Mouse (Mus musculus): ENCODE data around the gene Carns1. TPM values are rescaled to one million over a fixed set of nuclear protein-coding genes. Genes with fewer than 3 reads are reported as not detected.
A peak's percentile ranks its signal among the peaks of the same experiment; 100 is the strongest.

Carns1 gene
- polyA plus RNA-seq, 1 experiment from 2014 or later = 3.1 TPM

GRCm38 (mm10) chr19:4217140-4217539 is 41.9 kb upstream of the Carns1 start:
- Histone ChIP-seq H3K9ac (ENCODE audit: low read length) (no peak overlapping the region), H3K36me3 (ENCODE audit: control insufficient read depth, insufficient read depth, low read length) (peaks cover 4% of the 10 kb centered on the region), H3K4me2 (ENCODE audit: low read length) (peak overlapping the region; percentile 81), H3K27me3 (replicated peaks; ENCODE audit: control insufficient read depth, insufficient read depth, low read length) (no peaks in the 10 kb centered on the region), H3K27ac (ENCODE audit: low read depth) (peak overlapping the region; percentile 94), H3K4me1 (replicated peaks; ENCODE audit: control insufficient read depth, insufficient read depth, low read length) (peaks cover 80% of the 10 kb centered on the region), H3K4me3 (ENCODE audit: low read depth, low read length) (no peak overlapping the region; the same call in 1 of the 2 replicates), H3K9me3 (ENCODE audit: control insufficient read depth, low read length) (no peaks in the 10 kb centered on the region)
- WGBS = 4% methylated on average over 5 of the region's 5 CpGs
- no peak for DNase-seq (ENCODE audit: low spot score)
- ATAC-seq (replicated peaks; ENCODE audit: low FRiP score, low TSS enrichment, low read depth) = no peak

- peak overlapping the region; percentile 84 for H3K4me3 ChIP-seq (ENCODE audit: low read depth, low read length)
- no peaks in the 10 kb centered on the region for H3K9me3 ChIP-seq (ENCODE audit: control insufficient read depth, low read length)
- peak overlapping the region; percentile 94 for H3K27ac ChIP-seq (ENCODE audit: low read depth)
- no peak overlapping the region for H3K9ac ChIP-seq (ENCODE audit: low read length)
- H3K4me1 ChIP-seq (replicated peaks; ENCODE audit: control insufficient read depth, insufficient read depth, low read length) = peaks cover 71% of the 10 kb centered on the region
- no peaks in the 10 kb centered on the region for H3K36me3 ChIP-seq (ENCODE audit: control insufficient read depth, insufficient read depth, low read length)
- ATAC-seq (replicated peaks; ENCODE audit: low FRiP score, low TSS enrichment, low read depth) = no peak; the same call in 1 of the 2 replicates
- H3K27me3 ChIP-seq (replicated peaks; ENCODE audit: control insufficient read depth, insufficient read depth, low read length) = no peaks in the 10 kb centered on the region
- DNase-seq (ENCODE audit: low spot score) = no peak
- H3K4me2 ChIP-seq (ENCODE audit: low read length) = peak overlapping the region; percentile 81
- 14% methylated on average over 14 of the region's 14 CpGs for WGBS
Observed at GRCm38 (mm10) chr19:4216041-4216685, 40.9 kb upstream of the Carns1 start.

- Histone ChIP-seq H3K9me3 (ENCODE audit: control insufficient read depth, low read length) (no peaks in the 10 kb centered on the region), H3K4me1 (replicated peaks; ENCODE audit: control insufficient read depth, insufficient read depth, low read length) (peaks cover 64% of the 10 kb centered on the region), H3K4me2 (ENCODE audit: low read length) (peak overlapping the region; percentile 81), H3K4me3 (ENCODE audit: low read depth, low read length) (peak overlapping the region; percentile 84), H3K27me3 (replicated peaks; ENCODE audit: control insufficient read depth, insufficient read depth, low read length) (no peaks in the 10 kb centered on the region), H3K27ac (ENCODE audit: low read depth) (peak overlapping the region; percentile 94), H3K36me3 (ENCODE audit: control insufficient read depth, insufficient read depth, low read length) (no peaks in the 10 kb centered on the region), H3K9ac (ENCODE audit: low read length) (peak overlapping the region; percentile 97)
- ATAC-seq (replicated peaks; ENCODE audit: low FRiP score, low TSS enrichment, low read depth) (no peak), DNase-seq (ENCODE audit: low spot score) (no peak)
- 2% methylated on average over 20 of the region's 21 CpGs for WGBS
Observed at GRCm38 (mm10) chr19:4215451-4215840, 40.2 kb upstream of the Carns1 start.

GRCm38 (mm10) chr19:4214771-4215450 is 39.6 kb upstream of the Carns1 start:
- peak; percentile 8; the same call in 1 of the 2 replicates for ATAC-seq (replicated peaks; ENCODE audit: low FRiP score, low TSS enrichment, low read depth)
- WGBS = under 1% methylated on average over 60 of the region's 81 CpGs
- peak; percentile 79 for DNase-seq (ENCODE audit: low spot score)
- no peaks in the 10 kb centered on the region for H3K36me3 ChIP-seq (ENCODE audit: control insufficient read depth, insufficient read depth, low read length)
- H3K4me2 ChIP-seq (ENCODE audit: low read length) = peak overlapping the region; percentile 81
- no peaks in the 10 kb centered on the region for H3K27me3 ChIP-seq (replicated peaks; ENCODE audit: control insufficient read depth, insufficient read depth, low read length)
- peak overlapping the region; percentile 94 for H3K27ac ChIP-seq (ENCODE audit: low read depth)
- H3K9ac ChIP-seq (ENCODE audit: low read length) = peak overlapping the region; percentile 97
- peak overlapping the region; percentile 84 for H3K4me3 ChIP-seq (ENCODE audit: low read depth, low read length)
- peaks cover 59% of the 10 kb centered on the region for H3K4me1 ChIP-seq (replicated peaks; ENCODE audit: control insufficient read depth, insufficient read depth, low read length)
- H3K9me3 ChIP-seq (ENCODE audit: control insufficient read depth, low read length) = no peaks in the 10 kb centered on the region

GRCm38 (mm10) chr19:4214071-4214770 is 38.9 kb upstream of the Carns1 start, which contains the start of the genes Clcf1 and AC109138.7:
Gene Clcf1 (plus strand): TSS chr19:4214238.
Gene AC109138.7 (plus strand): TSS chr19:4214357.
- DNase-seq (ENCODE audit: low spot score) = peak; percentile 81
- WGBS = under 1% methylated on average over 48 of the region's 49 CpGs

GRCm38 (mm10) chr19:4213524-4213974 is 38.3 kb upstream of the Carns1 start:
- Histone ChIP-seq H3K4me2 (ENCODE audit: low read length) (peak overlapping the region; percentile 81), H3K4me1 (replicated peaks; ENCODE audit: control insufficient read depth, insufficient read depth, low read length) (peaks cover 48% of the 10 kb centered on the region), H3K27me3 (replicated peaks; ENCODE audit: control insufficient read depth, insufficient read depth, low read length) (no peaks in the 10 kb centered on the region), H3K9ac (ENCODE audit: low read length) (peak overlapping the region; percentile 97), H3K27ac (ENCODE audit: low read depth) (peak overlapping the region; percentile 94; the same call in 1 of the 2 replicates), H3K4me3 (ENCODE audit: low read depth, low read length) (peak overlapping the region; percentile 84), H3K9me3 (ENCODE audit: control insufficient read depth, low read length) (no peaks in the 10 kb centered on the region), H3K36me3 (ENCODE audit: control insufficient read depth, insufficient read depth, low read length) (no peaks in the 10 kb centered on the region)
- ATAC-seq (replicated peaks; ENCODE audit: low FRiP score, low TSS enrichment, low read depth) (peak; percentile 44; the same call in 1 of the 2 replicates), DNase-seq (ENCODE audit: low spot score) (peak; percentile 77)
- WGBS = 9% methylated on average over 9 of the region's 9 CpGs

More at GRCm38 (mm10) chr19:4214071-4214770, 38.9 kb upstream of the Carns1 start, which contains the start of the genes Clcf1 and AC109138.7:
- Histone ChIP-seq H3K4me1 (replicated peaks; ENCODE audit: control insufficient read depth, insufficient read depth, low read length) (peaks cover 53% of the 10 kb centered on the region), H3K9ac (ENCODE audit: low read length) (peak within 1 kb of the TSS; percentile 97), H3K4me3 (ENCODE audit: low read depth, low read length) (peak within 1 kb of the TSS; percentile 84), H3K36me3 (ENCODE audit: control insufficient read depth, insufficient read depth, low read length) (no peaks in the 10 kb centered on the region), H3K27ac (ENCODE audit: low read depth) (peak within 1 kb of the TSS; percentile 94), H3K27me3 (replicated peaks; ENCODE audit: control insufficient read depth, insufficient read depth, low read length) (no peaks in the 10 kb centered on the region), H3K9me3 (ENCODE audit: control insufficient read depth, low read length) (no peaks in the 10 kb centered on the region), H3K4me2 (ENCODE audit: low read length) (peak within 1 kb of the TSS; percentile 81)
- ATAC-seq (replicated peaks; ENCODE audit: low FRiP score, low TSS enrichment, low read depth) = peak; percentile 47

GRCm38 (mm10) chr19:4211891-4212588 is 36.8 kb upstream of the Carns1 start:
- 58% methylated on average over 4 of the region's 4 CpGs for WGBS
- DNase-seq (ENCODE audit: low spot score) (no peak), ATAC-seq (replicated peaks; ENCODE audit: low FRiP score, low TSS enrichment, low read depth) (no peak)
- Histone ChIP-seq H3K4me1 (replicated peaks; ENCODE audit: control insufficient read depth, insufficient read depth, low read length) (peaks cover 34% of the 10 kb centered on the region), H3K27ac (ENCODE audit: low read depth) (no peak overlapping the region; the same call in 1 of the 2 replicates), H3K9ac (ENCODE audit: low read length) (no peak overlapping the region), H3K36me3 (ENCODE audit: control insufficient read depth, insufficient read depth, low read length) (no peaks in the 10 kb centered on the region), H3K9me3 (ENCODE audit: control insufficient read depth, low read length) (no peaks in the 10 kb centered on the region), H3K27me3 (replicated peaks; ENCODE audit: control insufficient read depth, insufficient read depth, low read length) (no peaks in the 10 kb centered on the region), H3K4me2 (ENCODE audit: low read length) (no peak overlapping the region), H3K4me3 (ENCODE audit: low read depth, low read length) (no peak overlapping the region)

GRCm38 (mm10) chr19:4208563-4208962 is 33.3 kb upstream of the Carns1 start:
- Histone ChIP-seq H3K36me3 (ENCODE audit: control insufficient read depth, insufficient read depth, low read length) (no peaks in the 10 kb centered on the region), H3K4me1 (replicated peaks; ENCODE audit: control insufficient read depth, insufficient read depth, low read length) (peaks cover 17% of the 10 kb centered on the region), H3K4me2 (ENCODE audit: low read length) (no peak overlapping the region), H3K9ac (ENCODE audit: low read length) (no peak overlapping the region), H3K27me3 (replicated peaks; ENCODE audit: control insufficient read depth, insufficient read depth, low read length) (no peaks in the 10 kb centered on the region), H3K4me3 (ENCODE audit: low read depth, low read length) (no peak overlapping the region), H3K27ac (ENCODE audit: low read depth) (no peak overlapping the region), H3K9me3 (ENCODE audit: control insufficient read depth, low read length) (no peaks in the 10 kb centered on the region)
- DNase-seq (ENCODE audit: low spot score) (no peak), ATAC-seq (replicated peaks; ENCODE audit: low FRiP score, low TSS enrichment, low read depth) (no peak)
- WGBS = 69% methylated on average over 5 of the region's 5 CpGs
